Mouse (Mus musculus): Measurements from ENCODE around the gene Gm21541.
"Not testable (repeated sequence)": the region's sequence is repeated elsewhere in the genome, so short reads cannot be mapped to it uniquely, and the experiment has no call there.

The Gm21541 gene

DNA sequence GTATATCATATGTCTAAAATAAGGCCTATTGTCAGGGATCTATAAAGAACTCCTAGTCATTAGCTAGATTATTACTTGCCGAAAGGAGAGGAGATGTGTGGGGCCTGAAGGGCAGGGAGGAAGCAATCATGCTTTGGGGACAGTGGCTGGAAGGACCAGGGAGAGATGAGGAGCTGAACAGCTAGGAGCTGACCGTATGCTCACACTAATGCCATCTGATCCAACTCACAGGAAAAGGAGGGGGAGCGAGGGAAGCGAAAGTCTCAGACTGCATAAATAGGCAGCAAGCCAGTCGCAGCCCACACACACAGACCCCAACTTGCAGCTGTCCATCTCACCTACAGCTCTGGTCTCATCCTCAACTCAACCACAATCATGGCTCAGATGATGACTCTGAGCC is at the start of gene Gm21541:
TSS of gene Gm21541 (plus strand) at position 301 of the 400 bp plus-strand sequence.
- DNase-seq = not testable (repeated sequence)

DNA sequence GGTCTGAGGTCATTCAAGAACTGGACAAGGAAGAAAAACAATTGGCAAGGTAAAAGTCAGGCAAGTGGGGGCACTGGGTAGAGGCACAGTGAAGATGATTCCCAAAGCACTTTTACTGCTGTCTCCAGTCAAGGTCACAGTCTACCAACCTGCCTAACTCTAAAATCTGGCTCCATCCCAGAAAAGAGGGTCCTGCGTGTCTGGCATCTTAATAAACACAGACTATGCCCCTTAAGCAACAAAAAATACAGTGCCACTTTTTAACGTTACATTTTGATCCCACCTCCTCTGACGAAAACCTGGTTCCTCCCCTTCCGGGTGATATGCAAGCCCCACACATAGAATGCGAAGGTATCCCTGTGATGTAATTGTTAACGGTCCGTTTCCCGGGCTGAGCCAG is 37.9 kb downstream of the Gm21541 start, which contains the start of gene Gm20878:
TSS of gene Gm20878 (plus strand) at position 301 of the 400 bp plus-strand sequence.
- not testable (repeated sequence) for DNase-seq

All from kidney, postnatal 25 days (tissue).